Comparison of ENCODE assay signal across 10 mouse cellular contexts in the genomic region with DNA sequence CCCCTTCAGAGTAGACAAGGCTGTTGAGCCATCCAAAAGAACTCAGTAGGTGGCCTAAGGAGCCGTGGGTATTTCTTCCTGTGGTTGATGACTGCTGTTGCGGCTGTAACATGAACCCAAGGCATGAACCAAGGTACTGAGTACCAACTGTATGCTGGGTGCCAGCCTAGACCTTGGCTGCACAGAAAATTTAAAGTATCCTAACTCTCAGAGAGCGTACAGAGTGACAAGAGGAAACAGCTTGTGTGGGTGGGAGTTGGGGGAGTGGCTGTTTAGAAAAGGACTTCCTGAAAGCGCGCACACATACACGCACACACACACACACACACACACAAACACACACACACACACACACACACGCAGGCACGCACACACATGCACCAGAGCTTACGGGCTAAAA. TPM values are rescaled to one million over a fixed set of nuclear protein-coding genes. Genes with fewer than 3 reads are reported as not detected.
A peak's percentile ranks its signal among the peaks of the same experiment; 100 is the strongest.
DNase-seq lines count a peak whose midpoint lies in the region; ATAC-seq and TF ChIP-seq lines count a peak whose summit lies in the region.
"Had no signal": no experiment of that assay in that cellular context is flagged by ENCODE, and none has a peak within 500 bp of the region (broad histone marks: within the 10 kb centered on the region; RNA-seq: fewer than 3 reads in every experiment).

No protein-coding gene starts in this region.

- intact Hi-C loops in left cerebral cortex, postnatal 4 days (cut with DNase I) = no loop called here

- no peak for TF ChIP-seq POLR2A in lung, adult 2 months (IDR thresholded peaks at IDR 0.05; ENCODE audit: borderline replicate concordance, extremely low read depth, low read depth, low read length)
- TF ChIP-seq POLR2A in thymus, adult 2 months (IDR thresholded peaks at IDR 0.05; ENCODE audit: control insufficient read depth, extremely low read depth, insufficient read depth, low read length, poor library complexity) = no peak

- H3K36me3 ChIP-seq in intestine, embryonic 16.5 days (ENCODE audit: control insufficient read depth, insufficient read depth, low read length) = no peaks in the 10 kb centered on the region
- no peaks in the 10 kb centered on the region for H3K36me3 ChIP-seq in intestine, embryonic 15.5 days
- no peaks in the 10 kb centered on the region for H3K36me3 ChIP-seq in thymus, adult 2 months (ENCODE audit: control insufficient read depth, insufficient read depth, low read length)
- H3K36me3 ChIP-seq: midbrain, embryonic 10.5 days had no signal

- H3K4me1 ChIP-seq in intestine, embryonic 16.5 days (ENCODE audit: control insufficient read depth, insufficient read depth, low read length) = peaks cover 56% of the 10 kb centered on the region
- peaks cover 68% of the 10 kb centered on the region for H3K4me1 ChIP-seq in intestine, embryonic 15.5 days (replicated peaks)
- H3K4me1 ChIP-seq in lung, adult 2 months (ENCODE audit: control insufficient read depth, insufficient read depth, low read length) = peaks cover 27% of the 10 kb centered on the region
- H3K4me1 ChIP-seq in thymus, adult 2 months (replicated peaks; ENCODE audit: control insufficient read depth, insufficient read depth, low read length) = peaks cover 52% of the 10 kb centered on the region

- TF ChIP-seq CTCF in lung, adult 2 months (IDR thresholded peaks at IDR 0.05; ENCODE audit: insufficient read depth, low read length) = no peak
- TF ChIP-seq CTCF in thymus, adult 2 months (IDR thresholded peaks at IDR 0.05; ENCODE audit: borderline replicate concordance, control insufficient read depth, extremely low read depth, insufficient read depth, low read length, poor library complexity) = no peak

- no peak overlapping the region for H3K4me2 ChIP-seq in intestine, embryonic 16.5 days (ENCODE audit: low read depth, low read length)
- no peak overlapping the region for H3K4me2 ChIP-seq in intestine, embryonic 15.5 days (replicated peaks)

- no peak overlapping the region for H3K4me3 ChIP-seq in intestine, embryonic 16.5 days (ENCODE audit: low read length)
- H3K4me3 ChIP-seq in intestine, embryonic 15.5 days (replicated peaks) = no peak overlapping the region
- no peak overlapping the region for H3K4me3 ChIP-seq in lung, adult 2 months (replicated peaks; ENCODE audit: extremely low read depth, low read depth, low read length)
- no peak overlapping the region for H3K4me3 ChIP-seq in thymus, adult 2 months (ENCODE audit: control insufficient read depth, insufficient read depth, low read length)
- H3K4me3 ChIP-seq: midbrain, embryonic 10.5 days had no signal

- no peak overlapping the region for H3K9ac ChIP-seq in intestine, embryonic 16.5 days (ENCODE audit: low read depth, low read length)
- no peak overlapping the region for H3K9ac ChIP-seq in intestine, embryonic 15.5 days

- DNase-seq in R1 (ENCODE audit: low read depth, low spot score) = peak; percentile 48
- peak; percentile 25 for DNase-seq in lung, adult 2 months
- DNase-seq in thymus, adult 2 months = peak; percentile 59
- DNase-seq in ovary, adult 18-20 months (ENCODE audit: low spot score) = no peak
- no peak for DNase-seq in left cerebral cortex, postnatal 4 days
- DNase-seq: gastrocnemius, postnatal 25 days; kidney, adult 11 months had no signal

- peak overlapping the region; percentile 49 for H3K27ac ChIP-seq in intestine, embryonic 16.5 days (ENCODE audit: low read length)
- H3K27ac ChIP-seq in intestine, embryonic 15.5 days = no peak overlapping the region; the same call in 1 of the 2 replicates
- H3K27ac ChIP-seq in thymus, adult 2 months (ENCODE audit: control insufficient read depth, insufficient read depth, low read length) = peak overlapping the region; percentile 89
- H3K27ac ChIP-seq: midbrain, embryonic 10.5 days had no signal

- H3K9me3 ChIP-seq in intestine, embryonic 16.5 days (ENCODE audit: control insufficient read depth, low read length) = no peaks in the 10 kb centered on the region
- H3K9me3 ChIP-seq in intestine, embryonic 15.5 days = no peaks in the 10 kb centered on the region
- H3K9me3 ChIP-seq: midbrain, embryonic 10.5 days had no signal

- no peaks in the 10 kb centered on the region for H3K27me3 ChIP-seq in intestine, embryonic 16.5 days (replicated peaks; ENCODE audit: control insufficient read depth, insufficient read depth, low read length)
- no peaks in the 10 kb centered on the region for H3K27me3 ChIP-seq in intestine, embryonic 15.5 days (replicated peaks)
- no peaks in the 10 kb centered on the region for H3K27me3 ChIP-seq in thymus, adult 2 months (ENCODE audit: control insufficient read depth, insufficient read depth, low read length)

- no peak for ATAC-seq in intestine, embryonic 16.5 days
- no peak for ATAC-seq in intestine, embryonic 15.5 days

- 73% methylated on average over 9 of the region's 9 CpGs for WGBS in intestine, embryonic 16.5 days
- 62% methylated on average over 9 of the region's 9 CpGs for WGBS in intestine, embryonic 15.5 days
- WGBS in lung, adult 2 months = 43% methylated on average over 9 of the region's 9 CpGs
- whole genome bisulfite sequencing in thymus, adult 2 months = 24% methylated on average over 9 of the region's 9 CpGs

RNA-seq across cellular contexts. Expression of gene Jup, which starts 1.8 kb away (rescaled TPM):
- polyA plus RNA-seq in intestine, embryonic 16.5 days (2015; fragmentation: Nextera tagmentation; extraction: Ambion mirVana) = 165 and 179 TPM in 2 replicates
- 133 and 139 TPM in 2 replicates for polyA plus RNA-seq in intestine, embryonic 15.5 days (2015; fragmentation: Nextera tagmentation; extraction: Ambion mirVana)
- 631 and 728 TPM in 2 replicates for polyA plus RNA-seq in lung, adult 2 months (2012; rRNA removed)
- polyA plus RNA-seq in thymus, adult 2 months (2012; rRNA removed) = 220 and 221 TPM in 2 replicates
- 10 to 100 TPM; 74.2 to 77.9 TPM for total RNA-seq in left cerebral cortex, postnatal 4 days (2021)

RNA-seq across cellular contexts. Expression of gene P3h4, which starts 15.3 kb away (rescaled TPM):
- polyA plus RNA-seq in intestine, embryonic 16.5 days (2015; fragmentation: Nextera tagmentation; extraction: Ambion mirVana) = 36.9 and 38.5 TPM in 2 replicates
- polyA plus RNA-seq in intestine, embryonic 15.5 days (2015; fragmentation: Nextera tagmentation; extraction: Ambion mirVana) = 44.1 and 45.4 TPM in 2 replicates
- polyA plus RNA-seq in lung, adult 2 months (2012; rRNA removed) = 40.6 and 53.9 TPM in 2 replicates
- polyA plus RNA-seq in thymus, adult 2 months (2012; rRNA removed) = 22.3 and 23.6 TPM in 2 replicates
- total RNA-seq in left cerebral cortex, postnatal 4 days (2021) = 1 to 10 TPM; 8.1 to 9.9 TPM

RNA-seq across cellular contexts. Expression of gene Fkbp10, which starts 16.2 kb away (rescaled TPM):
- polyA plus RNA-seq in intestine, embryonic 16.5 days (2015; fragmentation: Nextera tagmentation; extraction: Ambion mirVana) = 72.7 and 78.1 TPM in 2 replicates
- 84.2 and 86.6 TPM in 2 replicates for polyA plus RNA-seq in intestine, embryonic 15.5 days (2015; fragmentation: Nextera tagmentation; extraction: Ambion mirVana)
- 41.5 and 42.5 TPM in 2 replicates for polyA plus RNA-seq in lung, adult 2 months (2012; rRNA removed)
- 7.8 and 9.5 TPM in 2 replicates for polyA plus RNA-seq in thymus, adult 2 months (2012; rRNA removed)
- 10 to 100 TPM; 13.7 to 15.0 TPM for total RNA-seq in left cerebral cortex, postnatal 4 days (2021)

RNA-seq across cellular contexts. Expression of gene Nt5c3b, which starts 42.3 kb away (rescaled TPM):
- polyA plus RNA-seq in intestine, embryonic 16.5 days (2015; fragmentation: Nextera tagmentation; extraction: Ambion mirVana) = 82.5 and 85.8 TPM in 2 replicates
- 94.2 and 100 TPM in 2 replicates for polyA plus RNA-seq in intestine, embryonic 15.5 days (2015; fragmentation: Nextera tagmentation; extraction: Ambion mirVana)
- polyA plus RNA-seq in lung, adult 2 months (2012; rRNA removed) = 21.7 and 31.5 TPM in 2 replicates
- 129 and 136 TPM in 2 replicates for polyA plus RNA-seq in thymus, adult 2 months (2012; rRNA removed)
- 10 to 100 TPM; 85.5 to 91.9 TPM for total RNA-seq in left cerebral cortex, postnatal 4 days (2021)

RNA-seq across cellular contexts. Expression of gene Klhl10, which starts 42.4 kb away (rescaled TPM):
- 0.37 and 0.39 TPM in 2 replicates for polyA plus RNA-seq in intestine, embryonic 16.5 days (2015; fragmentation: Nextera tagmentation; extraction: Ambion mirVana)
- 0.35 and 0.47 TPM in 2 replicates for polyA plus RNA-seq in intestine, embryonic 15.5 days (2015; fragmentation: Nextera tagmentation; extraction: Ambion mirVana)
- 0.22 and 0.49 TPM in 2 replicates for polyA plus RNA-seq in lung, adult 2 months (2012; rRNA removed)
- polyA plus RNA-seq in thymus, adult 2 months (2012; rRNA removed) = 0.58 and 0.66 TPM in 2 replicates
- total RNA-seq in left cerebral cortex, postnatal 4 days (2021) = 1 to 10 TPM; 1.9 to 3.1 TPM

Comparison
In these comparisons a context has a peak if more than half of its experiments do, and no peak if none do; other contexts are left out.
1. DNase-seq: peak in R1 (single experiment), lung, adult 2 months (single experiment) and thymus, adult 2 months (single experiment); none in ovary, adult 18-20 months (single experiment) and left cerebral cortex, postnatal 4 days (single experiment).